Mouse (Mus musculus): ENCODE measurements around the gene Sec23a. TPM values are rescaled to one million over a fixed set of nuclear protein-coding genes. Genes with fewer than 3 reads are reported as not detected.
"Not testable (repeated sequence)": the region's sequence is repeated elsewhere in the genome, so short reads cannot be mapped to it uniquely, and the experiment has no call there.

Sec23a gene
- polyA plus RNA-seq (2016; fragmentation: Nextera tagmentation; extraction: Ambion mirVana): 90.9 and 97.6 TPM in 2 replicates

- peak; percentile 97 for ATAC-seq (ENCODE audit: insufficient number of reproducible peaks, insufficient read depth, low FRiP score, low TSS enrichment)
- H3K4me3 ChIP-seq: peak within 1 kb of the TSS; percentile 84
- no peaks in the 10 kb centered on the region for H3K27me3 ChIP-seq
- peaks cover 2% of the 10 kb centered on the region; the same call in 1 of the 2 replicates for H3K36me3 ChIP-seq
- peaks cover 20% of the 10 kb centered on the region for H3K4me1 ChIP-seq
- peak within 1 kb of the TSS; percentile 82 for H3K4me2 ChIP-seq (replicated peaks)
- peak within 1 kb of the TSS; percentile 80 for H3K9ac ChIP-seq
- WGBS: under 1% methylated on average over 48 of the region's 48 CpGs
- peak within 1 kb of the TSS; percentile 90 for H3K27ac ChIP-seq
- H3K9me3 ChIP-seq: no peaks in the 10 kb centered on the region
These were observed at the start of gene Sec23a for GRCm38 (mm10) chr12:59011844-59012709. Sec23a (minus strand) TSS chr12:59012017.

- Histone ChIP-seq H3K9ac (peak within 1 kb of the TSS; percentile 85), H3K4me3 (peak within 1 kb of the TSS; percentile 90), H3K36me3 (peaks cover 14% of the 10 kb centered on the region; the same call in 1 of the 2 replicates), H3K4me2 (replicated peaks) (peak within 1 kb of the TSS; percentile 69), H3K9me3 (no peaks in the 10 kb centered on the region), H3K27me3 (no peaks in the 10 kb centered on the region), H3K4me1 (peaks cover 7% of the 10 kb centered on the region; the same call in 1 of the 2 replicates), H3K27ac (peak within 1 kb of the TSS; percentile 92)
- 1% methylated on average over 45 of the region's 49 CpGs for WGBS
- ATAC-seq (ENCODE audit: insufficient number of reproducible peaks, insufficient read depth, low FRiP score, low TSS enrichment): peak; percentile 97
These were observed 49.3 kb upstream of the Sec23a start, which contains the start of gene Trappc6b for GRCm38 (mm10) chr12:59060993-59061595. Trappc6b (minus strand) TSS chr12:59061472.

- Histone ChIP-seq H3K9me3 (no peaks in the 10 kb centered on the region), H3K9ac (peak overlapping the region; percentile 85), H3K4me1 (peaks cover 7% of the 10 kb centered on the region; the same call in 1 of the 2 replicates), H3K36me3 (peaks cover 20% of the 10 kb centered on the region; the same call in 1 of the 2 replicates), H3K4me2 (replicated peaks) (peak overlapping the region; percentile 69), H3K27me3 (no peaks in the 10 kb centered on the region), H3K27ac (peak overlapping the region; percentile 92), H3K4me3 (peak overlapping the region; percentile 90)
- 53% methylated on average over 4 of the region's 4 CpGs for WGBS
- no peak for ATAC-seq (ENCODE audit: insufficient number of reproducible peaks, insufficient read depth, low FRiP score, low TSS enrichment)
These were observed 48.5 kb upstream of the Sec23a start for GRCm38 (mm10) chr12:59060322-59060721.

GRCm38 (mm10) chr12:59058242-59058641 is 46.4 kb upstream of the Sec23a start:
- 84% methylated on average over 5 of the region's 5 CpGs for WGBS
- not testable (repeated sequence) for ATAC-seq (ENCODE audit: insufficient number of reproducible peaks, insufficient read depth, low FRiP score, low TSS enrichment)
- H3K36me3 ChIP-seq: peaks cover 26% of the 10 kb centered on the region; the same call in 1 of the 2 replicates

GRCm38 (mm10) chr12:59056222-59056621 is 44.4 kb upstream of the Sec23a start:
- no peak for ATAC-seq (ENCODE audit: insufficient number of reproducible peaks, insufficient read depth, low FRiP score, low TSS enrichment)
- no peak overlapping the region for H3K27ac ChIP-seq
- peaks cover 7% of the 10 kb centered on the region; the same call in 1 of the 2 replicates for H3K4me1 ChIP-seq
- WGBS: 97% methylated on average over 11 of the region's 11 CpGs
- H3K4me3 ChIP-seq: no peak overlapping the region
- peaks cover 34% of the 10 kb centered on the region; the same call in 1 of the 2 replicates for H3K36me3 ChIP-seq
- H3K9me3 ChIP-seq: no peaks in the 10 kb centered on the region
- no peaks in the 10 kb centered on the region for H3K27me3 ChIP-seq
- H3K9ac ChIP-seq: no peak overlapping the region
- no peak overlapping the region for H3K4me2 ChIP-seq (replicated peaks)

More at GRCm38 (mm10) chr12:59058242-59058641, 46.4 kb upstream of the Sec23a start:
- not testable (repeated sequence) for H3K4me2 ChIP-seq (replicated peaks); H3K9me3 ChIP-seq; H3K27me3 ChIP-seq; H3K4me3 ChIP-seq; H3K27ac ChIP-seq; H3K9ac ChIP-seq; H3K4me1 ChIP-seq

GRCm38 (mm10) chr12:59055196-59055850 is 43.5 kb upstream of the Sec23a start:
- no peaks in the 10 kb centered on the region for H3K27me3 ChIP-seq
- H3K9ac ChIP-seq: no peak overlapping the region
- H3K4me3 ChIP-seq: no peak overlapping the region
- peaks cover 34% of the 10 kb centered on the region; the same call in 1 of the 2 replicates for H3K36me3 ChIP-seq
- H3K27ac ChIP-seq: no peak overlapping the region
- no peak overlapping the region for H3K4me2 ChIP-seq (replicated peaks)
- no peaks in the 10 kb centered on the region for H3K9me3 ChIP-seq
- 82% methylated on average over 4 of the region's 4 CpGs for WGBS
- ATAC-seq (ENCODE audit: insufficient number of reproducible peaks, insufficient read depth, low FRiP score, low TSS enrichment): no peak
- peaks cover 3% of the 10 kb centered on the region; the same call in 1 of the 2 replicates for H3K4me1 ChIP-seq

GRCm38 (mm10) chr12:59053976-59054375 is 42.2 kb upstream of the Sec23a start:
- H3K36me3 ChIP-seq: peaks cover 39% of the 10 kb centered on the region; the same call in 1 of the 2 replicates
- no peak overlapping the region for H3K4me2 ChIP-seq (replicated peaks)
- H3K27ac ChIP-seq: no peak overlapping the region
- H3K9me3 ChIP-seq: no peaks in the 10 kb centered on the region
- H3K4me1 ChIP-seq: no peaks in the 10 kb centered on the region
- H3K27me3 ChIP-seq: no peaks in the 10 kb centered on the region
- no peak overlapping the region for H3K9ac ChIP-seq
- ATAC-seq (ENCODE audit: insufficient number of reproducible peaks, insufficient read depth, low FRiP score, low TSS enrichment): no peak
- no peak overlapping the region for H3K4me3 ChIP-seq

- Histone ChIP-seq H3K4me3 (no peak overlapping the region), H3K4me1 (no peaks in the 10 kb centered on the region), H3K36me3 (peaks cover 43% of the 10 kb centered on the region; the same call in 1 of the 2 replicates), H3K9me3 (no peaks in the 10 kb centered on the region), H3K9ac (no peak overlapping the region), H3K27ac (no peak overlapping the region), H3K4me2 (replicated peaks) (no peak overlapping the region), H3K27me3 (no peaks in the 10 kb centered on the region)
- ATAC-seq (ENCODE audit: insufficient number of reproducible peaks, insufficient read depth, low FRiP score, low TSS enrichment): no peak
- WGBS: 96% methylated on average over 5 of the region's 5 CpGs
These were observed 41.3 kb upstream of the Sec23a start for GRCm38 (mm10) chr12:59053166-59053565.

GRCm38 (mm10) chr12:59052470-59052869 is 40.7 kb upstream of the Sec23a start:
- no peak overlapping the region for H3K9ac ChIP-seq
- ATAC-seq (ENCODE audit: insufficient number of reproducible peaks, insufficient read depth, low FRiP score, low TSS enrichment): no peak
- peaks cover 46% of the 10 kb centered on the region; the same call in 1 of the 2 replicates for H3K36me3 ChIP-seq
- no peak overlapping the region for H3K27ac ChIP-seq
- no peak overlapping the region for H3K4me3 ChIP-seq
- H3K27me3 ChIP-seq: no peaks in the 10 kb centered on the region
- H3K4me1 ChIP-seq: no peaks in the 10 kb centered on the region
- 96% methylated on average over 3 of the region's 3 CpGs for WGBS
- H3K9me3 ChIP-seq: no peaks in the 10 kb centered on the region
- H3K4me2 ChIP-seq (replicated peaks): no peak overlapping the region

GRCm38 (mm10) chr12:59040851-59041250 is 29.0 kb upstream of the Sec23a start:
- no peaks in the 10 kb centered on the region for H3K9me3 ChIP-seq
- H3K4me2 ChIP-seq (replicated peaks): no peak overlapping the region
- no peaks in the 10 kb centered on the region for H3K27me3 ChIP-seq
- H3K4me3 ChIP-seq: no peak overlapping the region
- H3K27ac ChIP-seq: no peak overlapping the region
- no peaks in the 10 kb centered on the region for H3K4me1 ChIP-seq
- 21% methylated on average over 7 of the region's 7 CpGs for WGBS
- no peak overlapping the region for H3K9ac ChIP-seq
- 0 out of 2 replicates have a peak, but pooled peaks have one; percentile 60 for ATAC-seq (ENCODE audit: insufficient number of reproducible peaks, insufficient read depth, low FRiP score, low TSS enrichment)
- H3K36me3 ChIP-seq: peaks cover 34% of the 10 kb centered on the region

Measured in embryonic facial prominence, embryonic 12.5 days (tissue).